Mouse (Mus musculus) frontal cortex, postnatal 10 days (tissue): ENCODE data around the gene Lyl1.
A peak's percentile ranks its signal among the peaks of the same experiment; 100 is the strongest.

ENCODE experiments used
- DNase-seq, 2 experiments: peaks; one replicate each; pipeline ENCODE4 v3.0.0; 2022; ENCODE audit warnings: low spot score in 2 of 2, mixed read lengths in 1 of 2

Gene Lyl1

DNA sequence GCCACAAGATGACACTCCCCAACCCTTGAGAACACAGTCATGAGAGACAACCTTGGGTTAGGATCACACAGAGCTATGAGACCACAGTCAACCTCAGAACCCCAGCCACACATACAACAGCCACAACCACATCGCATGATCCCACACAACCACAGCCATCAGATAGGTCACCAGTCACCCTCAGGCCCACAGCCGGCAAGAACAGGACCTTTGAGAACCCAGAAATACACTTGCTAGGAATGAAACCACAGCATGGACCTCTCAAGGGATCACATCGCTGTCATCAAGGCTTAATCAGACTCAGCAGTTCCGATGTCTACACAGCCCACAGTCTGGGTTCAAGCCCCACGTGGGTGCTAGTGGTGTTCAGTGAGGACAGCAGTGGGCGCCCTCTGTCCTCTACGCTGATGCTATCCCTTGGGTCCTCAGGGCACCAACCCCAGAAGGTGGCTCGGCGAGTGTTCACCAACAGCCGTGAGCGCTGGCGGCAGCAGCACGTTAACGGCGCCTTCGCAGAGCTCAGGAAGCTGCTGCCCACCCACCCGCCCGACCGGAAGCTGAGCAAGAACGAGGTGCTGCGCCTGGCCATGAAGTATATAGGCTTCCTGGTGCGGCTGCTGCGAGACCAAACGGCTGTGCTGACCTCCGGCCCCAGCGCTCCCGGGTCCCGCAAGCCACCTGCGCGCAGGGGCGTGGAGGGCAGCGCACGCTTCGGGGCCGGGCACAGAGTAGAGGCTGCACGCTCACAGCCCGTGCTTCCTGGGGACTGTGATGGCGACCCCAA lies 2.4 kb downstream of the Lyl1 start:
- no peak for DNase-seq

DNA sequence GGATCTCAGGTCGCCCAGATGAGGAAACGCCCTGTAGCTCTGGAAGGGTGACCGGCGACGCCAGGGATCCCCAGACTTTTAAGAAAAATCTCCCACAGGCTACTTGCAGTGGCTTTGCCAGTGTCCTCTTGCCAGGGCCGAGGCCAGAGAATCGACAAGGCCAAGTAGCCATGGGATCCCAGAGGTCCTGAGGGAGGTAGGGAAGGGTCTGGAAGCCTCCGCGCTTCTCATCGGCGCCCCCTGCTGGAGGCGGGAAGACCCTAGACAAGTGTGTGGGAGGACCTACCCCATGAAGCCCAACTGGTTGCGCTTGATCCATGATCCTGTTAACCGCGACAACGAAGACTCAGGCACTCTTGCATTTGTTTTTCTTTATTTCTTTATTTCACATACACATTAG lies 3.1 kb downstream of the Lyl1 start:
- no peak for DNase-seq

DNA sequence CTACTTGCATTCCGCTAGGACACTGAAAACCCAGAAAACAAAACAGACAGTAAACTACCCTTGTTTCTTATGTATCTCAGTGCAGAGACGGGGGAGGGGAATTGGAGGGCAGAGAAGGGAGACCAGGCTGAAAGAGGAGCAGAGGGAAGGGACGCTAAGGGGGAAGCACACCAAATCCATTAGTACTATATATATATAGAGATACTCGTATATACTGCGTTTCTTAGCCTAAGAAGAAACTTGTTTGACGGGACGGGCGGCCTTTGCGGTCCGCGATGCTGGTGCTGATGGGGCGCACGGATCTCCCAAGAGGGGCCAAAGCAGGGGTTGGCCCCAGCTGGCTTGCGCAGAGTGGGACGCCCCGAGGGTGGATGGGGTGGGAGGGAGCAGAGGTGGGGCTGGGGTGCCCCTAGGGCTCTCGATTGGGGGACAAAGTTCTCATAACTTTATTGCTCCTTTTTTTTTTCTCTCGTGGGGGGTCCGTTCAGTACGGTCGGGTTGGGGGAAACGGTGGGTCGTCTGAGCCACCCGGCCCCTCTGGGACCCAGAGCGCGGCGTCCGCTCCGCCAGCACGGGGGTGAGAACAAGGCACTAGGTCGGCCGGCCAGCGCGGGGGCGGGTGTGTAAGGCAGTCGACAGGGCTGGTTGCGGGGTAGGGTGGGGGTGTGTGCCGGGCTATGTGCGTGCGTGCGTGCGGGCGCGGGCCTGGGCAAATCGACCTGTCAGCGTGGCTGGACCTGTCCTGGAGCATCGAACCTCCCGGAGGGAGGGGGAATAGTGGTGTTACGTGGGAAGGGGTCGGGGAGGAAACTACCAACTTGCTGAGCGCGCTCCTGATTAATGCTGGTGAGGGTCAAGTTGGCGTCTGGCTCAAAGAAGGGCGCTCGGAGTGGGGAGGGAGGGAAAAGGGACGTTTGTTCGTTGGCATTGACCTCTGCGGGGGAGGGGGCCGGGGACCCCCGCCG lies 3.9 kb downstream of the Lyl1 start:
- DNase-seq, result no peak

DNA sequence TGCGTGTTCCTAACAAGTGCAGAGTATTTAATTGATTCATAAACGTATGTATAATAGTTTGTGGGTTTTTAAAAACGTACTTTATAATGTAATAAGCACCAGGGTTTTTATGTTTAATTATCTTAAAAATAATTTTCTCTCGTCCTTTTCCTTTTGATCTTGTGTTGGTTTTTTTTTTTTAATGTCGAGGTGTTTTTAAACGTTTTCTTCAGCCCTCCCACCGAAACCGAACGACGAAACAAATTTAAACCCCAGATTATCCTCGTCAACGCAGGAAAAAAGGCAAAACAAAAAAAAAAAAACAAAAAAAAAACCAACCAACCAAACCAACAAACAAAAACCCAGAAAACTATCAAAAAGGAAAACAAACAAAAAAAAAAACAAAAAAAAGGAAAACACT lies 4.7 kb downstream of the Lyl1 start:
- no peak for DNase-seq

DNA sequence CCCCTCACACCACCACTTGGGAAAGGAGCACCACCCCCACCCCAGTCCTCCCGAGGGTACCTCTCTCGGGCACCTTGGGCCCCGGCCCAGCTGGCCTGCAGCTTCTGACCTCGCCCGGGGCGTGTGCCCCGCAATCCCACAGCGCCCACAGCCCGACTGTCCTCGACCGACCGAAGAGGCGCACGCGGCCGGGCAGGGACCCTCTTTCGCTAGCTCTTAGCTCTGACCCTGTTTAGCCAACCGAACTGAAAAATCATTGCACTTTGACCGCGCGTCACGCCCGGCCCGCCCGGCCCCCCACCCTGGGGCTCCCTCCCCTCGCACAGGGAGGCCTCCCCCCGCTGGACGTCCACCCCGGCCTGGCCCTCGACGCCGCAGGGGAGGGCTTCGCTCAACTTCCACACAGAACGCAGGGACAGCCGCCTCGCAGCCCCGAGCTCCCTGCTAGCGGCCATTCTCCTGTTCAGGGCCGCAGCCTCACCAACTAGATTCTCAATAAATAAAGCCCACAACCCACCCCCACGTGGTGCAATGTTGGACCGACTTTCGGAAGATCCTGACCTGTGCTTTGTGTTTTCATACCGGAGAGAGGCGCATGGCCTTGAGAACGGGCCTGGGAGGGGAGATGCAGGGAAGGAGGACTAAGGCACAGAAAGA lies 5.5 kb downstream of the Lyl1 start:
- no peak for DNase-seq

DNA sequence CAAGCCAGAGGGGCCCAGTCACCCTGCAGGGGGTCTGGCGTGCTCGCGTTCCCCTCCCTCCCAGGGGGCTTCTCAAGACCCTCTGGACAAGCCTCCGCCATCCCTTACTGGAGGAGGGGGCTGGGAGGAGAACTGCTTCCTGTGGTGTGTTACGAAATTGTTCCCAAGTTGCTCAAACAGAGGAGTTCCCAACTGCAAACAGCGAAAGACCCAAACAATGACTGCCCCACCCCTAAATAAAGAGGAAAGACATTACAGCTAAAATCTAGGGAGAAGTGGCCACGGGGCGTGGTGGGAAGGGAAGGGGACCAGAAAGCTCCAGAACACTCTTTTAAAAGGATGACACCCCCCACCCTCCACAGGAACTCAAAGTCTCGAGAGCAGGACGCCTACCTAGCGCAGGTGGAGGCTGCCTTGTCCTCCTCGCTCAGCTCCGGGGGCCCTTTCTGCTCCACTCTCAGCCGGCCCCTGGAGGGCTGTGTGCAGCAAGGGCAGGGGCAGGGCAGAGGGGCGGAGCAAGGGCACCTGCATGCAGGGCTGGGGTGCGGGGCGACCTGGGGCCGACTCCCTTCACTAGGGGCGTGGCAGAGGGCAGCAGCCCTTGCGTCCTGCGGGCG lies 6.1 kb downstream of the Lyl1 start:
- no peak for DNase-seq

DNA sequence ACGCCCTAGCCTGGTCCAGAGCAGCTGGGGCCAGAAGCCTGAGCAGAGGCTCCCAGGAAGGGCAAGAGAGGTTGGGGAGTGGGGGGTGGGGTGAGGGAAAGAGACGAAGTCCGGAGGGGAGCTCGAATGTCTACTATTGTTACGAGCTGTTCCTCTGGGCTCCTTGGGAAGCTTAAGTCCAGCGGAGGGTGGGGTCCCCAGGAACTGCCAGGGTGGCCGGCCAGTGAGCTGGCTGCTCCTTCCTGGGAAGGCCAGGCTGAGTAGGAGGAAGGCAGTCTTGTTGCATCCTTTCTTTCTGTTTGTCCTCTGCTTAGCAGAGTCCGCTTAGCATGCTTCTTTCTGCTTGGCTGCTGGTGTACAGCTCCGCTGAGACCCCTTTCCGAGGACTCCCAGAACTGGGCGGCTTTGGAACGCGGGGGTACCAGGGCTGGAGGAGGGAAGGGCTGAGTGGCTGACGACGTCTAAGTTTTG lies 6.8 kb downstream of the Lyl1 start:
- no peak for DNase-seq

DNA sequence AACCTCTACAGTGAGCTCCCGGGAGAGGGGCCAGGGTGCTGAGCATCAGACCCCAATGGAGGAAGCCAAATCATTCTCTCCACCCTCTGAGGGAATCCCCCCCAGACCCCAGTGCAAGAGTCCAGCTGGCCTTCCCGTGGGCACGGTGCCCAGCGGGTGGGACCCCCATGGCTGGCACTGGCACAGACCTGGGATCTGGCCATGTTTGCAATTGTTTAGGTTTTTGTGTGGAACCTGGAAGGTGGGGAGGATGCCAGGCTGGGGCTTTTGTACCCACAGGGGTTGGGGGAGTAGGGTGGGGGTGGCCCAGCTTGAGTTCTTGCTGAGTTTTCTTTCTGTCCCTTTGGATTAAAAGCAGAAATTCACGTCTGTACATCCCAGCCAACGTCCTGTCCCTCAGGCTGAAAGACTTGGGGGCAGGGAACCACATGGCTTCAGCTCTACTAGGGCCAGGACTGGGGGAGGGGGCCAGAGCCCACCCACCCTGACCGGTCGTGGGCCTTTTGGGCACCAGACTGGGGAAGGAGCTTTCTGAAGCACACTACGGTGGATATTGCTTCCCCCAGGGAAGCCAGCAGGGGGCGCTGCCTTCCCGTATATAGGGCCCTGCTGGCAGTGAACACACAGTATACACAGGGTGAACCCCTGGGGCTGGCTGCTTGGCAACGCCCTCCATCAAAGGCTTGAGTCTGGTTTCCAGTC lies 7.7 kb downstream of the Lyl1 start:
- DNase-seq, result peak; percentile 85 to 87

DNA sequence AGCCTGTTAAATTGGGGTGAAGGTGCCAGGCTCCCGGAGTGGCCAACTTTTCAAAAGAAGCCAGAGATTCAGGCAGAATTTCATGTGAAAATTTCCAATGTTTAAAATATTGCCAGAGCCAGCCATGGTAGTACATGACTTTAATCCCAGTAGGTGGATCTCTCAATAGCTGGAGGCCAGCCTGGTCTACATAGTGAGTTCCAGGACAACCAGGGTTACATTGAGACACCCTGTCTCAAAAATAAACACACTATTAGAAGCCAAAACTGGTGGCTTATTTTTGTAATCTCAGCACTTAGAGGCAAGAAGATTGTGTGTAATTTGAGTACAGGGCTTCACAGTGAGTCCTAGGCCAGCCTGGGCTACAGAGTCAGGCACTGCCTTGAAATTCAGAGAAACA lies 8.7 kb downstream of the Lyl1 start:
- no peak for DNase-seq

DNA sequence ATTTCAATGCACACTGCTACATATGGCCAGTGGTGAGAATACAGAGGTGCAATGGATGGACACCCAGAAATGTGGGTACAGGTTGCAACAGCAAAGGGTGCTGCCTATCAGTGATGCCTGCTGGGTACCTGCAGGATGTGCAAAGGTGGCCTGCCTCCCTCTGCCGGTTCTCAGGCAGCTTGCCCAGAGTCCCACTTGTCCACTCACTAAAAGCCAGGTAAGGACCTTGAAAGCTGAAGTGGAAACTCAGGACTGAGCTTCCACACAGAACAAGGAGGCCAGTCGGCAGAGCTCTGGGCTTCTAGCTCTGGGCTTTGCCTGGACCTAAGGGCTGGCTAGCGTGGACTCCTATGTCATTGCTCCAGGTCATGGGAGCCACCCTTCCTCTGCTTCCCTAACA lies 10.1 kb downstream of the Lyl1 start:
- DNase-seq, result no peak

DNA sequence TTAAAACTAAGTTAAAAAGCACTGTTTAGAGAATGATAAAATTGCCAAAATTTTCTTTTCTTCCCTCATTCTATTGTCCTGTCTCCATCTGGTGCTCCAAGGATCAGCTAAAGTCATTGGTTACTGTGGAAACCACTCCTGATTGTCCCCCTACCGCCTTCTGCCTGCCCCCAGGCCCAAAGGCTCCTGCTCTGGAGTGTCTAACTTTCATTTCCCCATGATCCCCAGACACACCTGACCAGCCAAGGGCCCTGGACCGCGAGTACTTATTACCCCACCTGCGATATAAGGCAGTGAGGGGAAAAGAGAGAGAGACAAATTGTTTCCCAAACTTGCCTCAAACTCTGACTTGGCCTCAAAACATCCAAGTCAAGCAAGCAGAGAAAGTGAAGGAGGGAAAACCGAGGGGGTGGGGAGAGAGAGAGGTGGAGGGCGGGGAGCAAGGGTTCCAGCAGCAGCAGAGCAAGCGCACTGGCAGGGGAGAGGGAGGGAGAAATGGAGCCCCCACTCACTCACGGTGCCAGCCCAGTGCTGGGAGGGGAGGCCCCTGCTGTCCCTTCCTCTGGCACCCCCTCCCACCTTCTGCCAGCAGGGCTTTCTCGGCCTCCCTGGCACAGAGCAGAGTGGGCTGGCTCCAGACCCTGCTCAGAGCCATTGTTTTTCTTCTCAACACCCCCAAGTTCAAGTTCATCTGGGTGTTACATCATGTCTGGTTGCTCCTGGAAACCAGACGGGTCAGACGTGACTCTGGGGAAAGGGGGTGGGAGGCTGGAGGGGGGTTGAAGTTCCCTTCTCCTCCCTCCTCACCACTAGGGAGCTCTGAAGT lies 10.9 kb downstream of the Lyl1 start:
- DNase-seq, result peak in 1 of 2 experiments; percentile 58

DNA sequence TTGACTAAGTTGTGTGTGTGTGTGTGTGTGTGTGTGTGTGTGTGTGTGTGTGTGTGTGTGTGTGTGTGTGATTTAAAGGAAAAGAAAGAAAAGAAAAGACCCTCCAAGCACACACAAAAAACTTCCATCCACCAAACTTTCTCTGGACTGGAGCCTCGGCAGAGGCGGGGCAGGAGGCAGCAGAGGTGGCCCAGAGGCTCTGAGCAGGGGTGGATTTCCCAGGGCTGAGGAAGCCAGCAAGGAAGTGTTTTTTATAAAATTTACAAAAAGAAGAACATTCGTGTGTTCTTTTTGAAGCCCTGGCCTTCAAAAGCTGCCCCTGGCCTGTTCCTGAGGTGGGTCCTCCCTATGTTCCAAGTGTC lies 11.5 kb downstream of the Lyl1 start:
- peak in 1 of 2 experiments; percentile 14 for DNase-seq

DNA sequence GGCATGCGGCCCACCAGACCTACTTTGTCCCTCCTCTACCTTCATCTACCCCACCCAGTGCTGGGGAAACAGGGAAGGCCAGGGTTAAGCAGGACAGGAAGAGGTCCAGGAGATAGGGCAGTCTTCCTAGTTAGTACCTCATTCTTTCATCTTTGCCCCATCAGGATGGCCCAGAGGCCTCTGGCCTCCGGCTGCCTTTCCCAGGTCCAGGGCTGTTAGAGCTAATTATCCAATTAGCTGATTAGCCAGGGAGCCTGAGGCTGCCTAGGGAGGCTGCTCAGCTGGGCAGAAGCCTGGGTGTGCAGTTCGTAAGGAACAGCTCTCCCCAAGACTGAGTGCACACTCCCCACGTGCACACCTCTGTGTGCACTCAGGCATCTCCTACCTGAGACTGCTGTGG lies 12.1 kb downstream of the Lyl1 start:
- DNase-seq, result no peak

DNA sequence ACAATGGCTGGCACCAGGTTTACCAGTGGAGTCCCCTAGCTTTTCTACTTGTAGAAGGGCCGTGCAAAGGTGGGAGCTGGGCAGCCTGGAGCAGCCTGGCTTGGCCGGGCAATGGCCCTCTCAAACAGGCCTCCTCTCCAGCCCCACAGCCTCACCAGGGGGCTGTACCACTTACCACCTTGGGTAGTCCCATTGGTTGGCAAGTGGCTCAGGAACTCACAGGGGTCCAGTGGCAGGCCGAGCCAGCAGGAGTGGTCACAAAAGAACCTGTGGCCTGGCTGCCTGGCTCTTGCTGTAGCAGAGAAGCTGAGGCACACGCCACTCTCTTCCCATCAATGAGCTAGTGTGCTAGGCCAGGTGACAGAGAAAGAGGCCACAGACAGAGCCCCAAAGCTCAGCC lies 12.9 kb downstream of the Lyl1 start:
- DNase-seq, result peak in 1 of 2 experiments; percentile 14

DNA sequence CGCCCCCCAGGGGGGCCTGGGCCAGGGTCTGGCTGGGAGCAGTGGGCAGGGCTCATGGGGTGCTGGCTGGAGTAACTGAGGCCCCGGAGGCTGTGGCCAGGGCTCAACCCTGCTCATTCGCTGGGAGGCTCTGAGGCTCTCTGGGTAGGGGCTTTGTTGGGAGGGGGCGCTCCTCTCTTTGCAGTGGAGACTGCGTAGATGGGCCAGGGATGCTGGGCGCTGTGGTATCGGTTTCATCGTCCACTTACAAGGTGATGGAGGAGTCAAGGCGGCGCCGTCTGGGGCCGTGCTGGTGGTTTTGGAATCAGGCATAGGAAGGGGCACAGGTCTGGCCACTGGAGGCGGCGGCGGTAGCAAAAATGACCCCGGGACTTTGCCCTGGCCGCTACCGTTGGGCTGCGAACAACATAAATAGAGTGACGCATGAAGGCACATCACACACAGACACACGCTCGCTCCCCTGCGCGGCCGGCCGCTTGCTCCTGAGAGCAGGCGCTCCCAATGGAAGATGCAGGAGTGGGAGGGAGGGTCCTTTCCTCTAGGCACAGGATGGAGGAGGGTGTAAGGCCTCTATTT lies 14.7 kb downstream of the Lyl1 start:
- no peak for DNase-seq

DNA sequence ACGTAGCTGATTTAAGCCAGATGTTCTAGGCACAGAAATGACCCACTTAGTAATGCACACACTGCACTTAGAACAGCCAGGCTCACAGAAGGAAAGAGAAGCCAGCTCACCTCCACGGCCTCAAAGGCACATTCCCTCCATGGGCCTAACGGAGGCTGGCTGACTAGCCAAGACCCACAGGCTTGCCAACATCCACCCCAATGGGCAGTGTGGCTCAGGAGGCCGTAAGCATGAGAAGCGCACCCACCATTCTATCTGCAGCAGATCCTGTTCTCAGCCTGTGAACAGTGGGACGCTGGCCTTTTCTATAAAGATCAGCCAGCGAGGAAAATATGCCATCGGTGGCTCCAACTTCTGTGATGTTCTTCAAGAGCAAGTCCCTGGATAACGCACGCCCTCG lies 15.5 kb downstream of the Lyl1 start:
- DNase-seq, result no peak

DNA sequence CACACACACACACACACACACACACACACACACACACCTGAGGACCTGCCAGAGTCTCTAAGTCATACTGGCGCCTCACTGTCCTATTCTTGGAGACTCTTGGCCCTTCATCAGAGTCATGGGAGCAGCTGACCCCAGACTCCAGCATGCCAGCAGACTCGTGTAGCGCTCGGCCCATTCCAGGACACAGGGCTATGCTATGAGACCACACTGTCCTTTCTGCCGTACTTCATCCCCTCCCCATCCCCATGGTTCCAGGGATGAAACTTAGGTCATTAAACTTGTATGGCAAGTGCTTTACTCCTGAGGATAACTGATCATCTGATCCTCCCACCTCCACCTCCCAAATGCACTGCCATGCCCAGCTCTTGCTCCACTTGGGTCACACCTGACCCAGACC lies 17.2 kb downstream of the Lyl1 start:
- no peak for DNase-seq

DNA sequence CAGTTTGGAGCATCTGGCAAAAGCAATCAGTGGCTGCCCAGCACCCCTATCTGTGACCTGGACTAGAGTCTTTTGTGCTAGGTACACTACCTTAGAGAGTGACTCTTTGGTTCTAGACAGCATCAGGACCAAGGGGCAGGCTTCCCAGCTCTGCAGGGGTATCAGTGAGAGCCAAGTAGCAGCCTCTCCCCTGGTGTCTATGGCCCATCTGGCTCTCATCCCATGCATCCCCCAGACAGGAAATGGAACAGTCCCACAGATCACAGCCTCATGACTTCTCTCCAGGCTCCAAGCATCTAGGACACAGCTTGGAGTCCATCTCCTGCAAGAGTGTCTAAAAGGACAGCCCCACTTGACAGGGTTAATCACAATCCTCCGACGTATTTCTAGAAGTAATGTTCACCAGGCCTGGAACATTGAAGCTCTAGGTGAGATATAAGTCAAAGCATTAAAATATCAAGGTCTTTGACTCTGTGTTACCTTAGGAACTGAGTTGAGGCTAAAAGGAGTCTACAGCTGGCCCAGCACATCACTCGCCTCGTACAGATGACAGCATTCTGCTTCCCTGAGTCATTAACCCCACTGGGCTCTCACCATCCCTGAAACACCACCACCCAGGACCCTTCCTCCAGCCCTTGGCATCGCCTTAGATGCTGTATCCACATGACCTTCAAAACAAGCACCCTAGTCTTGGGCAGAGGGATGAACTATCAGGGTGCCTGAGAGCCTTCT lies 17.9 kb downstream of the Lyl1 start:
- DNase-seq, result no peak

DNA sequence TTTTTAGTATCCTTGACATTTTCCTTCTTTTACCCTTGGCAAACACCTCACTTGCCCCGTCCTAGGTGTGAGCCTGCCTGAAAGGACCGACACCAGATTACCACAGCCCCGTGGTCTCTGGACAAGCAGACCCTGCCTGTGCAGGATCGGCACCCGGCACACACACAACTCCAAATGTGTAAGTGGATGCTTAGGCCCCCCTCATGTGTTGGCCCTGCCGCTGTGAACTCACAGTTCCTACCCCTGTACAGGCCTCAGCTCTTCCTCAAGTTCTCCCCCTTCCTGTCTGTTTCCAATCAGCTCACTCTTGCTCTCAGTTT lies 21.2 kb downstream of the Lyl1 start:
- no peak for DNase-seq
